18 mouse cellular contexts compared by ENCODE assay signal in the genomic region with DNA sequence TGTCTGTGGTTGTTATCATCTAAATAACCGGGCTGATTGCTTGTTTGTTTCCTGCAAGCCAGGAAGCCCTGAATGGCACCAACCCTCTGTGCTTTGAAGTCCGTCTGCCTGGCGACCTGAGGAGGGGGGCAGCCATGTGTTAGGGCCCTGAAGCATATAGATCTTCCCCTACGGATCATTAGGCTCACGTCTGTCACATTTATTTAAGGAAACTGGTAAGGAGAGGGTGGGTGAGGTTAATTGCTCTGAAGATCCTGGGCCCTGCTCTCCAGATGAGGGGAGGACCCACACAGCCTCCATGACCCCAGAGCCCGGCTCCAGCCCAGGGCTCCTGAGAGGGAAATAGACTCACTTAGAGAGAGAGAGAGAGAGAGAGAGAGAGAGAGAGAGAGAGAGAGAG. TPM values are rescaled to one million over a fixed set of nuclear protein-coding genes. Genes with fewer than 3 reads are reported as not detected.
"Had no signal": no experiment of that assay in that cellular context is flagged by ENCODE, and none has a peak within 500 bp of the region (broad histone marks: within the 10 kb centered on the region; RNA-seq: fewer than 3 reads in every experiment).

No protein-coding gene starts in this region.

- H3K4me3 ChIP-seq: layer of hippocampus, adult 2 months; liver, embryonic 13.5 days; lung, embryonic 15.5 days; midbrain, embryonic 13.5 days; stomach, embryonic 15.5 days had no signal

- H3K4me1 ChIP-seq: liver, embryonic 13.5 days; midbrain, embryonic 13.5 days; stomach, embryonic 15.5 days had no signal

- ATAC-seq: liver, postnatal 0 days; midbrain, embryonic 13.5 days had no signal

- H3K4me2 ChIP-seq: liver, embryonic 13.5 days; lung, embryonic 15.5 days; midbrain, embryonic 13.5 days; stomach, embryonic 15.5 days had no signal

- DNase-seq: kidney, postnatal 10 days; kidney, postnatal 4 days; liver; liver, embryonic 13.5 days; liver, postnatal 0 days; lung, postnatal 14 days; right cerebral cortex, postnatal 14 days; thymus, adult 2 months; thymus, postnatal 25 days had no signal

- H3K27ac ChIP-seq: layer of hippocampus, adult 2 months; liver, embryonic 13.5 days; lung, embryonic 15.5 days; macrophage; midbrain, embryonic 13.5 days; stomach, embryonic 15.5 days had no signal

- H3K9me3 ChIP-seq: liver, embryonic 13.5 days; lung, embryonic 15.5 days; midbrain, embryonic 13.5 days; stomach, embryonic 15.5 days had no signal

- H3K36me3 ChIP-seq: liver, embryonic 13.5 days; lung, embryonic 15.5 days; midbrain, embryonic 13.5 days; stomach, embryonic 15.5 days had no signal

- H3K9ac ChIP-seq: liver, embryonic 13.5 days; liver, postnatal 0 days; lung, embryonic 15.5 days; midbrain, embryonic 13.5 days; stomach, embryonic 15.5 days had no signal

RNA-seq across cellular contexts. Expression of a gene that starts 37.1 kb away (rescaled TPM):
- total RNA-seq: layer of hippocampus, adult 2 months; layer of hippocampus, postnatal 10 days; left cerebral cortex, postnatal 36 days; midbrain, postnatal 0 days had no signal
- polyA plus RNA-seq: liver, postnatal 0 days; macrophage; midbrain, embryonic 13.5 days; spleen, adult 2 months had no signal
